Mouse (Mus musculus) E14TG2a.4 (cell line): ENCODE measurements around the gene Timd2.

Experiments
- CTCF ChIP-seq: conservative IDR thresholded peaks from 2 replicates; pipeline ENCODE4 v1.5.1; 2014; ENCODE audit warnings: low read length
- NANOG ChIP-seq: IDR thresholded peaks from 2 replicates; pipeline ENCODE4 v1.6.1; 2014; ENCODE audit warnings: borderline replicate concordance, low read length, mixed read lengths
- POU5F1 ChIP-seq: IDR thresholded peaks from 2 replicates; pipeline ENCODE4 v1.6.1; 2014; ENCODE audit warnings: low read length, borderline replicate concordance

- TF ChIP-seq CTCF: no peak
- TF ChIP-seq NANOG: no peak
- no peak for TF ChIP-seq POU5F1
These were observed 86.3 kb downstream of the Timd2 start for GRCm38 (mm10) chr11:46620414-46621168.
